Mouse (Mus musculus): ENCODE data around the gene Cpt1c.

Gene Cpt1c

DNA sequence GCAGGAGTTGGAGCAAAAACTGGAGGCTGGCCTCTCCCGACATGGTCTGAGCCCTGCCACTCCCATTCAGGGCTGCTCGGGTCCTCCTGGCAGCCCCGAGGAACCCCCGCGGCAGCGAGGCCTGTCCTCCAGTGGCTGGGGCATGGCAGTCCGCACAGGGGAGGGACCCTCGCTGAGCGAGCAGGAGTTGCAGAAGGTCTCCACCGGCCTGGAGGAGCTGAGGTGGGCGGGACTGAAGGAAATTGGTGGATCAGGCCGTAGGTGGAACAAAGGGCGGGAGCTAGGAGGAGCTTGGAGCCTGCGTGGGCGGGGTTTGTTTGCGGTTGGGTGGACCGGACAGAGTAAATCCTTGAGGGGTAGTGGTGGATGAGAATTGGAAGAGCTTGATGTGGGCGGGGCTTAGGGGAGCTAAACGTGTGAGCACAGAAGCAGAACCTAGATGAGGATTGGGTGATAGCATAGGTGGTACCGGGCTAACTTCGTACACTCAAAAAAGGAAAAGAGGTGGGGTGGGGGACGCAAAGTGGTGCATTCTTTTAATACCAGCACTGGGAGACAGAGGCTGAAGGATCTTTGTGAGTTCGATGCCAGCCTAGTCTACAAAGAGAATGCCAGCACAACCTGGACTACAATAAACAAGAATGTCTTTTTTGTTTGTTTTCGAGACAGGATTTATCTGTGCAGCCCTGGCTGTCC, 21.9 kb downstream of the Cpt1c start:
- in situ Hi-C loops (cut with MboI; ENCODE audit: unreplicated experiment in 2 of 2), result loop anchor here in 1 of 2 experiments (10.0 to 25.0 kb wide), 3 partner anchors 58 to 690 kb away; partner anchors contain the start of genes Acp4, Fuz, Gm15517 and Med25

DNA sequence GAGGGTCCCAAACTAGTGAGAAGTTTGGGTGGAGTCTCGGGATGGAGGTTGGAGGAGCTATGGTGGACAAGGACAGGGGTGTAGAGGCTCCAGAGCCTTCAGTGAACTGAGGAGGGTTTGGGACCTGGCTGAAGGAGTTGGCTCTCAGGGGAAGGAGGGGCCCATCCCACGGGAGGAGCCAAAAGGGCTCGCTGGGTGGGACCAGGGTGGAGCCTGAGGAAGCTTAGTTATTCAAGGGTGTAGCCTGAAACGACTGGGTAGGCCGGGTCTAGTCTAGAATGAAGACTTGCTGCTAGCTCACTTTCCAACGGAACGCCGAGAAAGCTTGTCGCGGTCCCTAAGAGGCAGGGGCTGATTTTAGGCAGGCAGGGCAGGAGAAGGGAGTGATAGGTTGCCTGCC, 22.7 kb downstream of the Cpt1c start:
- in situ Hi-C loops (cut with MboI; ENCODE audit: unreplicated experiment in 2 of 2), result loop anchor here in 1 of 2 experiments (10.0 to 25.0 kb wide), 3 partner anchors 57 to 690 kb away; partner anchors contain the start of genes Acp4, Fuz, Gm15517 and Med25

- in situ Hi-C loops (cut with MboI; ENCODE audit: unreplicated experiment in 2 of 2), result loop anchor here in 1 of 2 experiments (10.0 to 25.0 kb wide), 4 partner anchors 55 to 1263 kb away; partner anchors contain the start of genes Acp4, Fuz, Gm15517 and Klk14
Measured at GRCm38 (mm10) chr7:44949922-44950321, 24.7 kb downstream of the Cpt1c start.

DNA sequence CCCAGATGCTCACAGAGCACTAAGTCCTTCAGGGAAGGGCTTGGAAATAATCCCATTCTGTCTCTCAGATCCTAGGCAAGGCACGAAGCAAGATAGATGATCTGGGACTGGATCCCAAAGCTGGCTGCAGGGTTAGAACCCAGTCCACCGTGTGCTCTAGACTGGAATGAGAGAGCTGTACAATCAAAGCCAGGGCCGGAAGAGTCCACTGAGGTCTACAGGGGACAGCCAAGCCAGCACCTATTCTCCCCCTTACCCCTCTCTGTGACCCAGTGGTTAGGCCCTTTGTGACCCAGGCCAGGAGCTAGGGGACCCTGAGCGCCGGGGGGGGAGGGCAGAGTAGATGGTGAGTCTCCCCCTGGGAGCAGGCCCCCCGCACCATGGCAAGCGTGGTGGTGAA, 31.7 kb downstream of the Cpt1c start, which contains the start of gene Tsks:
Gene Tsks (plus strand): TSS at position 301 of the 400 bp plus-strand sequence.
- in situ Hi-C loops (cut with MboI; ENCODE audit: unreplicated experiment in 2 of 2), result loop anchor here in 1 of 2 experiments (25.0 kb wide), 1 partner anchor 1256 kb away; the partner anchor contains the start of gene Klk14

GRCm38 (mm10) chr7:44938680-44939079, 36.0 kb downstream of the Cpt1c start:
- in situ Hi-C loops (cut with MboI; ENCODE audit: unreplicated experiment in 2 of 2), result loop anchor here in 1 of 2 experiments (25.0 kb wide), 1 partner anchor 1251 kb away; the partner anchor contains the start of gene Klk14

GRCm38 (mm10) chr7:44929204-44930151, 45.2 kb downstream of the Cpt1c start, which contains the start of gene Ap2a1:
TSS of gene Ap2a1 (minus strand) at chr7:44929496.
- in situ Hi-C loops (cut with MboI; ENCODE audit: unreplicated experiment in 2 of 2), result loop anchor here in 1 of 2 experiments (25.0 kb wide), 1 partner anchor 1242 kb away; the partner anchor contains the start of gene Klk14

- in situ Hi-C loops (cut with MboI; ENCODE audit: unreplicated experiment in 2 of 2), result loop anchor here in 1 of 2 experiments (25.0 kb wide), 1 partner anchor 1241 kb away; the partner anchor contains the start of gene Klk14
Measured at GRCm38 (mm10) chr7:44928570-44928969, 46.1 kb downstream of the Cpt1c start.

- in situ Hi-C loops (cut with MboI; ENCODE audit: unreplicated experiment in 2 of 2), result loop anchor here in 1 of 2 experiments (25.0 kb wide), 1 partner anchor 1238 kb away; the partner anchor contains the start of gene Klk14
Measured at GRCm38 (mm10) chr7:44925468-44925867, 49.2 kb downstream of the Cpt1c start.

GRCm38 (mm10) chr7:44922530-44922929, 52.1 kb downstream of the Cpt1c start:
- in situ Hi-C loops (cut with MboI; ENCODE audit: unreplicated experiment in 2 of 2), result loop anchor here in 1 of 2 experiments (5.0 kb wide), 1 partner anchor 35 kb away; no protein-coding TSS in a partner anchor

DNA sequence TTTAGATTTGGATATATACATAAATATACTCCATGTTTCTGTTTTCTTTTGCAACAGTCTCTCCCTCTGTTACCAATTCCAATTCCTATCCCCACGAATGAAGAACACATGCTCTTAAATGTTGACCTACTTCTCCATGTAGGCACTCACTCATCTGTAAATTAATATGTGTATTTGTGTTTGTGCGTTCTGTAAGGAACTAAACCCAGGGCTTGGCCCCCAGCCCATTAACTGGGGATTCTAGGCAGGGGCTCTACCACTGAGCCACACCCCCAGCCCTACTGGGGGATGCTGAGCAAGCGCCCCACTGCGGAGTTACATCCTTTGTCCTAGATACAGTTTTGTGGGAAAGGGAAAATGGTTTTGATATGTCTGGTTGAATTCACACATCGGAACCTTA, 55.5 kb downstream of the Cpt1c start:
- in situ Hi-C loops (cut with MboI; ENCODE audit: unreplicated experiment in 2 of 2), result no loop called here

GRCm38 (mm10) chr7:44918219-44918618, 56.4 kb downstream of the Cpt1c start:
- in situ Hi-C loops (cut with MboI; ENCODE audit: unreplicated experiment in 2 of 2), result no loop called here

- in situ Hi-C loops (cut with MboI; ENCODE audit: unreplicated experiment in 2 of 2), result no loop called here
Measured at GRCm38 (mm10) chr7:44916881-44917280, 57.8 kb downstream of the Cpt1c start.

- in situ Hi-C loops (cut with MboI; ENCODE audit: unreplicated experiment in 2 of 2), result no loop called here
Measured at GRCm38 (mm10) chr7:44916191-44916590, 58.5 kb downstream of the Cpt1c start.

- in situ Hi-C loops (cut with MboI; ENCODE audit: unreplicated experiment in 2 of 2), result no loop called here
Measured at GRCm38 (mm10) chr7:44915314-44915713, 59.3 kb downstream of the Cpt1c start.

- in situ Hi-C loops (cut with MboI; ENCODE audit: unreplicated experiment in 2 of 2), result no loop called here
Measured at GRCm38 (mm10) chr7:44914396-44914795, 60.3 kb downstream of the Cpt1c start.

Measured in v-Abl transformed pro-B cells (cell line).